Mouse (Mus musculus): Measurements from ENCODE around the gene Rtn4rl1.

Rtn4rl1 gene

DNA sequence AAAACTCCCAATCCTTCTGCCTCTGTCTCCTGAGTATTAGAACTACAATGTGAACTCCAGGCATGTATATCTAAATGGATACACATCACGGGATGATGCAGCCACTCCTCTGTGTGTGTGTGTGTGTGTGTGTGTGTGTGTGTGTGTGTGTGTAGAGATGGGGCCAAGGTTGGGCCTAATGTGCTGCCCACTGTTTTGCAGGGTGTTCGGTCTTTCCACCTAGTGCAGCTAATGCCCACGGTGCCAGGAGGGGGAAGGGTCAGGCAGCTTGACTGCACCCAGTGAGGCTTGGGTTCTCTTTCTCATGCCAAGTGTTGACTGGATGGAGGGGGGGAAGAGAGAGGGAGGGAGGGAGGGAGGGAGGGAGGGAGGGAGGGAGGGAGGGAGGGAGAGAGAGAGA is 19.3 kb downstream of the Rtn4rl1 start:
- no peak for DNase-seq (ENCODE audit: low read depth, low spot score)

DNA sequence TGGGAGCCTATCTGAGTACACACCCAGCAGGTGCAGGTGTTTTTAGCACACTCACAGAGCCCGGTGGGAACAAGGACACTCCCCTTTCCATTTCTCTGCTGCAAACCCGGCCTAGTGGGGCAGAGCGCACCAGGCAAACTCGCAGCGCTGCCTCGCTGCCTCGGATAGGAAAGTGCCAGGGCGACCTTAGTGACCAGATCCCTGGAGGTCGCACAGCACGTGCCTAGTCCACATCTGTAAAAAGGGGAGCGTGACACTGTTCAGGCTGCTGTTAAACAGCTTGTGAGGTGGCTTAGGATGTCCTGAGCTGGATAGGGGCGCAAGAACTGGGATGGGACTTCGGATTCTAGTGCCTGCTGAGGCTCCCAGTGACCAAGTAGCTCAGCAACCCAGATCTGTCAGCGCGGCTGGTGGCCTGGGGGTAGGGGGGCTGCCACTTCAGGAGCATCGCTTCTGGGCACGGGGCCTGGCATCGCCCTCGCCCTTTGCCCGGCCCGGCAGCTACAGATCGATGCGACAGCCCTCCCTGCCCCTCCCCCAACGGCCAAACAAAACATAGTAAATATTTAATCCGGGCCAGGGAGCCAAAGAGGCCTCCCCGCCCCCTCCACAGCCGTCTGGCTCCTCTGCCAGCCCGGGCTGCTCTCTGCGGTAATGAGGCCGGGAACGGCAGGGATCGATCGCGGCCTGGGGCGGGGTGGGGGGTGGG is 19.9 kb downstream of the Rtn4rl1 start:
- DNase-seq (ENCODE audit: low read depth, low spot score): peak; percentile 50

DNA sequence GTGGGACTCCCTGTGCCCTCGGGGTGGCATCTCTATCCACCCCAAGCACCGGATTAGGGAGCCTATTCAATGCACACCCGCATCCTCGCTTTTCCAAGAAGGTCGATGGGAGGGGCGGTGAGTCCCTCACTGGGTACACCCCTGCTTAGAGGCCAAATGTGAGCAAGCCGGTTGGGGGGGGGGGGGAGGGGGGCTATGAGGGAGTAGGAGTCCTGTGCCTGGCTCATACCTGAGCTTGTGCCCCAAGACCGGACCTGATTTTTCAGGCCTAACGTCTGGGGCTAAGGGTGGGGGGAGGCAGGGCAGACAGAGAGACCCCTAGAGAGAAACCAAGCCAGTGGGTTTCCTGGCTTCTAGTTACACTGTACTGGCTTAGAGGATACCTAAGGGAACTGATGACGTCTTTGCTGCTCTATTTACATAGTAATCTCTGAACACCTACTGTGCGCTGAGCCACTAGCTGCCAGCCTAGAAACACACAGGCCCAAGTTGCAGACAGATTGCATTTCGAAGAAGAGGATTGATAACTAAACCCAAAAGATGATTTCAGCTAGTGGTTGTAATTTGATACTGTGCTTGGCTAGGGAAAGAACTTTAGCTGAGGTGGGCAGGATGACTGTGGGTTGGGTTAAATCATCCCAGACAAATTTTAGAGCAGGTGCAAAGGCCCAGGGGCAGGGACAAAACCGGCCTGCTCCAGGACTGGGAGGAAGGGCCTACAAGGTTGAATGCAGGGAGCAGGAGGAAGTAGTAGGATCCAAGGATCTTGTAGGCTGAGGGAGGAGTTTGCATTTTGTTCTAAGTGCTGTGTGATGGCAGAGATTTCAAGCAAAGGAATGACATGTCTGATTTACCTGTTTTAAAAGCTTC is 20.7 kb downstream of the Rtn4rl1 start:
- DNase-seq (ENCODE audit: low read depth, low spot score): peak; percentile 68

DNA sequence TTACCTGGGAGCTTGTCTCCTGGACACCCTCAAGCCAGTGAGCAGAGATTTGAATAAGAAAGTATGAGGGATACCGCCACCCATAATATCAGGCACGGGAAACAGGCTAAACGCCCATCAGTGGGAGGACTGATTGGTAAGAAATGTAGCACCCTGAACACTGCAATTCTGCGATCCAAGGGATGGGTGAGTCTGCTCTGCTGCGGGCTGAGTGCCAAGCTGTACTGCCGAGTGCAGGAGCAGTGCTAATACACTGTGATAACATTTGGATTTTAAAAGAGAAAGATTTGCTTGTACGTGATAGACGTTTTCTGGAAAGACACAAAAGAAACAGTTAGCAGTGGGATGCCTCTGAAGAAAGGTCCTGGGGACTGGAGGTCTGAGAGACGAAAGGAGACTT is 26.5 kb downstream of the Rtn4rl1 start:
- DNase-seq (ENCODE audit: low read depth, low spot score): no peak

DNA sequence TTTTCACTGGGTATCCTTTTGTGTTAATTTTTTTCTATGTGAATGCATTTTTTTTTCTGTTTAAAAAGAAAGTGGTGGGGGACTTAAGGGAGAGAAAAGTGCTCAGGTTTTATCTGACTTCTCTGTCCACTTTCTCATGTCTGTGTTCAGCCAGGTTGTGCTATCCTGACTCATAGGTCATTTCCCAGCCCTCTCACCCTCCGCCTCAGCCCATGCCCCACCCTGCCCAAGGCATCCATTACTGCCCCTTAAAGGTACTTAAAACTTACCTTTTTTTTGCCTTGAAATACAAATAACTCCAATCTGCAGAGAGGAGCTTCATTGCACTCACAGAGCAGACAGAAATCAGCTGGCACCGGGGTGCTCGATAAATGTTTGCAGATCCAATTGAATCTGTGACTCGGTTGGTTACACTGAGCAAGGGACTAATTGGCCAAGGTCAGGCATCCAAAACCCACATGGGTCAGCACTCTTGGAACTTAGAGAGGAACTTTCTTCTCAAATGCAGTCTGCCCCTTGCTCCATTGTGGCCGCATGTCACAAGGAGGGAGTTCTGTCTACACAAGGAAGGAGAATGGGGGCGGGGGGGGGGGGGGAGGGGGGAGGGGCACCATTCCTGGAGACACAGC is 27.0 kb downstream of the Rtn4rl1 start:
- DNase-seq (ENCODE audit: low read depth, low spot score): no peak

DNA sequence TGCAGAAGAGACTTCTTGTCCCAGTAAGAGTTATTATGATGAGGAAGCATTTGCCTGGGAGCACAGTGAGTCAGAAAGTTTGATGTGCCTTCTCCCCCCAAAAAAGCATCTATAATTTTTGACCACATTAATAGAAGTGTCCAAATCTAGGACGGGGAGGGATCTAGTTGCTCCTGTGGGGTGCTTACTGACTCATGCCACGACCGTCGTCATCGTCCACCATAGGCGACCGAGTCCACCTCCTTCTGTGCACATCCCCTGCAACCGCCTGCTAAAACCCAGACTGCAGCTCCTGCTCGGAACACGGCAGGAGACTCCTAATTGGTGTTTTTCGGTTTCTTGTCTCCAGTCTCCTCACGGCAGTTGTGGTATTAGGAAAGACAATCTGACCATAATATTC is 30.5 kb downstream of the Rtn4rl1 start:
- no peak for DNase-seq (ENCODE audit: low read depth, low spot score)

DNA sequence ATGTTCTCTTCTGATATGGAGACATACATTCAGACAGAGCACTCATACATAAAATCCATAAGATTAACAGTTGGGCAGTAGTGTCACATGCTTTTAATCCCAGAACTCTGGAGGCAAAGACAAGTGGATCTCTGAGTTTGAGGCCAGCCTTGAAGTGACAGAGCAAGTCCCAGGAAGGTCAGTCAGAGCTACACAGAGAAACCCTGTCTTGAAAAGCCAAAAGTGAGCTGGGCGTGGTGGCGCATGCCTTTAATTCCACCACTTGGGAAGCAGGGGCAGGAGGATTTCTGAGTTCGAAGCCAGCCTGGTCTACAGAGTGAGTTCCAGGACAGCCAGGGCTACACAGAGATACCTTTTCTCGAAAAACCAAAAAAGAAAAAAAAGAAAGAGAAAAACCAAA is 31.3 kb downstream of the Rtn4rl1 start:
- DNase-seq (ENCODE audit: low read depth, low spot score): peak; percentile 63

DNA sequence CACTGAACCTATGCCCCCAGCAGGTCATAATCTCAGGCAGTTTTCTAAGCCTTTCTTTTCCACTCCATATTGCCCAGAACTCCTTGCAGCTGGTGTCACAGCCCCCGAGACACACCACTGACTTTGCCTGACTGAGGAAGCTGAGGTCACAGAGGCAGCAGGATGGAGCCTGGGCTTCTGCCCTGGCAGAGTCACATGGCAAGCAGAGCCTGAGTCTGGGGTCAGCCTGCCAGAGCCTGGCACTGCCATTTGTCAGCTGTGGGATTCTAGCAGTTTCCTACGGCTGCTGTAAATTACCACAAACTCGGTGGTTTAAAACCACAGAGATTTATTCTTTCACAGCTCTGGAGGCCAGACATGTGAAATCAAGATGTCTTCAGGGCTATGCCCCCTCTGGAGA is 34.0 kb downstream of the Rtn4rl1 start:
- no peak for DNase-seq (ENCODE audit: low read depth, low spot score)

DNA sequence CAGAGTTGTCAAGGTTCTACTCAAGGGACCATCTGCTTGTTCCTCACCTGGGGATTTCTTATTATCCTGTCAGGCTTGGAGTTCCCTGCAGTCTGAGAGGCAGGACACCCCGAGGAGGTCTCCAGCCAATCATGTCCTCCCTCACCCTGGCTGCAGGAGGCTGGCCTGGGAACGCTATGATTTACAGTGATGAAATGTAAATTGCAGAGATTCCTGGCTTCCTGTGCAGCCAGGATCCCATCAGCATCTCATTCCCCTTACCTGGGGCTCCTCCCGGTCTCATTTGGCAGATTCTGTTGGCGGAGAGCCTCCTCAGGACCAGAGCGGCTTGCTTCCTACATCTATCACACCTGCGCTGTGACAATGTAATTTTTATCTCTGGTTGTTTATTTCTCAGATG is 35.7 kb downstream of the Rtn4rl1 start:
- DNase-seq (ENCODE audit: low read depth, low spot score): no peak

DNA sequence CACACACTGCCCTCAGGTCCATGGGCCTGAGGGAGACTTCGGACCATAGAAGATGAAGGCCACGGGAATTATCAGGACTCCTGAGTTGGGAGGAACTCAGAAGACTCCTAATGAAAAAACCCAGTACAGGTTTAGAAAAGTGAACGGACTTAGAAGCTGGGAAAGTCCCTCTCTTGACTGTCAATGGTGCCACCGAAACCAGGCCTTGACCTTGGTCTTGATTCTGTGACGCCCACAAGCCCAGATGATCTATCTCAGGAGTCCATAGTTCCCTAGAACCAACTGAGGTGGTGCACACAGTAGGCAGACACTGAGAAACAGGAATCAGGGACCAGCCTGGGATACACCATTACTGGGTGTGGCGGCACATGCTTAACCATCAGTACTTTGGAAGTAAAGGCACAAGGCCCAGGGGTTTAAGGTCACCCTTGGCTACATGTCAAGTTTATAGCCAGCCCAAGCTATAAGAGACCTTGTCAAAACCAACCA is 36.7 kb downstream of the Rtn4rl1 start:
- no peak for DNase-seq (ENCODE audit: low read depth, low spot score)

DNA sequence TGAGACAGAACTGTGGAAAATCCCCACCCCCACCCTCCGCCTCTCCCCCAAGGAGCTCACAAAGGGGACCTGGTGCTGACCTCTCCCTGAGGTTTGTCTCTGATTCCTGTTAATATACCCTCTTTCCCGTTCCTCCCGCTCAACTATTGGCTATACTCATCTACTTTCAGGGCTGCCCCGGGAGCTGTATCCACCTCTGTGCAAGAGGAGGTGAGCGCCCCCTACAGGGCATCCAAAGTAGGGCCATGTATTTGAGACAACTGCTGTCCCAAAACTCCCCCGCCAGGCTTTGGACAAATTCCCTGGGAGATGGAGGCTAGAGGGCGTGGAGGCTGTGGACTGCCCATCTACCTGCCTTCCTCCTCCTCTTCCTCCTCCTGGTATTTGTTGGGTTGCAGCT is 38.2 kb downstream of the Rtn4rl1 start:
- DNase-seq (ENCODE audit: low read depth, low spot score): peak; percentile 92

DNA sequence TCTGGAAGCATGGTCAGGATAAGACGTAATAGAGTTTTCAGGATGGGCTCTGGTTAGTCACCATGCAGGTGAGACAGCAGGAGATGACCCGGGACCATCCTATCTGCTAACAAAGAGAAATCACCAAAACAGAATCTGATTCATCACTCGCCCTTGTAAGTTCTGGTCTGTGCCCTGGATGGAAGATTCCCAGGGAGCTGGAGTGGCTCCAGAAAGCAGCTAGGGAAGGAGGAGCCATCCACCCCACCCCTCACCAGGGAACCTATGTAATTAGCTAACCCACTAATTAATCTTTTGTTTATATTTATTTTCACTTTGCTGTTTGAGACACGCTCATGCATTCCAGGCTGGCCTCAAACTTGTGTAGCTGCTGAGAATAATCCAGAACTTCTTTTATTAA is 38.9 kb downstream of the Rtn4rl1 start:
- DNase-seq (ENCODE audit: low read depth, low spot score): no peak

DNA sequence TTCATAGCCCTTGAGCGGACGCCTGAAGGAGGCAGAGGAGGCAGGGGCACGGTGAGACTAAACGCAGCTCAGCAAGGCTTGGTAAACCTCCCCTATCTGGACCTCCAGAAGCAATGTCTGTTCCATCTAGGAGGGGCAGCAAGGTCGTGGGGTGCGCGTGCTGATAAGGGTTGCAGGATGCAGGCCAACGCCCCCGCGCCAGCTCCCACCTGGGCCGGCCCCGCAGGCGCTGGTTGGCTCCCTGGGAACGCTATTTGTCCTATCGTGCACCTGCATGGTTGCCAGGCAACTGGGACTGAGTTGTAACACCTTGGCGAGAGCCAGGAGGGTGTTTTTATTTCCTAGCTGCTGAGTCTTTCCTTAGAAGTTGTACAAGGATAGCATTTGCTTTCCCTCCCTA is 41.2 kb downstream of the Rtn4rl1 start:
- peak; percentile 62 for DNase-seq (ENCODE audit: low read depth, low spot score)

DNA sequence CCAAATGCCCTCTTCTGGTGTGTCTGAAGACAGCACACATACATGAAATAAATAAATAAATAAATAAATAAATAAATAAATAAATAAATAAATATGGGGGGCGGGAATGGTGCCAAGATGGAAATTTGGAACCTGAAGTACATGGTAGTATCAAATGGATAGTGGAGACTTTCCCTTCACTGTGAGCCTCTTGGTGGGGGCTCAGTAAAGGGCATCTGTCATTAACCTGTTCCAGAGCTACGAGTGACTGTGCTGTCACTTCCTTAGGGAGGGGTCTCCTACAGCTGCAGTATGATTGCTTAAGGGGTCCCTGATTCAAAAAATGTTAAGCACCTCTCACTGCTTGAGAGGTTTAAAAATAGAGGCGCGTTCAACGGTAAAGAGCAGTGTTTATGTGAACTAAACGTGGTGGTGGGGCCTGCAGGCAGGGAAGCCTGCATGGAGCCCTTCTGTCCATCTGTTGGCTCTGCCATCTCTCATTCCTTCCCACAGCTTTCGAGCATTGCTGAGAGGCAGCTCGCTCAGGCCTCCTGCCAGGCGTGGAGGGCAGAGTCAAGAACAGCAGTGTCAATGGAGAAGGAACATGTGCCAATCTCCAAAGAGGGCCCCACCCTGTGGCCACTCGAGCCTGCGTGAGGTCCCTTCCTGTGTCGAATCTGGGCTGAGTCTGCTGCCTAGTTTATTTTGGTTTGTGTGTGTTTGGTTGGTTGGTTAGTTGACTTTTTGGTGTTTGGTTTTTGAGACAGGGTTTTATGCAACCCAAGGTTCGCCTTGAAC is 46.8 kb downstream of the Rtn4rl1 start:
- no peak for DNase-seq (ENCODE audit: low read depth, low spot score)

DNA sequence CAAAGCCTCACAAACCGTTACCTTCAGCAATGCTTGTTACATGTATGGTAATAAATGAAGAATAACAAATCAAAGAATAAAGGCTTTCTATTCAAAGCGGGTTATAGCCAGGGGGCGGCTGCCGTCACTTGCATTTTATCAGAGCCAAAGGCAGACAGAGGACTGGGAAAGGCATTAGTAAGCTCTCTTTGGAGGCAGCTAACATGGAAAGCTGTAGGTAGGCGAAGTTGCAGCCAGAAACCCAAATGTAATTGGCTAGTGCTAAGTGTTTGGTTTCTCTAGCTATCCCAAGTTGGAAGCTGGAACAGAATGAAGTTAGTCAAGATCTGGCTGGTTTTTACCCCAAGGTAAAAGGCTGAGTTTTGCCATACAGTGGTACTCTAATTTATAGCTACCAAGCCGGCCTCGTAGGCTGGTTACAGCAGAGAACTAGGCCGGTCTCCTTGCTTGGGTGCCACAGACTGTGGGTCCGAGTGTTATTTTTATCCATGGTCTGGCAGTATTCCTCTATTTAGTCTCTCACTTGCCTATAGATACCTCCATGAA is 49.2 kb downstream of the Rtn4rl1 start:
- DNase-seq (ENCODE audit: low read depth, low spot score): no peak

DNA sequence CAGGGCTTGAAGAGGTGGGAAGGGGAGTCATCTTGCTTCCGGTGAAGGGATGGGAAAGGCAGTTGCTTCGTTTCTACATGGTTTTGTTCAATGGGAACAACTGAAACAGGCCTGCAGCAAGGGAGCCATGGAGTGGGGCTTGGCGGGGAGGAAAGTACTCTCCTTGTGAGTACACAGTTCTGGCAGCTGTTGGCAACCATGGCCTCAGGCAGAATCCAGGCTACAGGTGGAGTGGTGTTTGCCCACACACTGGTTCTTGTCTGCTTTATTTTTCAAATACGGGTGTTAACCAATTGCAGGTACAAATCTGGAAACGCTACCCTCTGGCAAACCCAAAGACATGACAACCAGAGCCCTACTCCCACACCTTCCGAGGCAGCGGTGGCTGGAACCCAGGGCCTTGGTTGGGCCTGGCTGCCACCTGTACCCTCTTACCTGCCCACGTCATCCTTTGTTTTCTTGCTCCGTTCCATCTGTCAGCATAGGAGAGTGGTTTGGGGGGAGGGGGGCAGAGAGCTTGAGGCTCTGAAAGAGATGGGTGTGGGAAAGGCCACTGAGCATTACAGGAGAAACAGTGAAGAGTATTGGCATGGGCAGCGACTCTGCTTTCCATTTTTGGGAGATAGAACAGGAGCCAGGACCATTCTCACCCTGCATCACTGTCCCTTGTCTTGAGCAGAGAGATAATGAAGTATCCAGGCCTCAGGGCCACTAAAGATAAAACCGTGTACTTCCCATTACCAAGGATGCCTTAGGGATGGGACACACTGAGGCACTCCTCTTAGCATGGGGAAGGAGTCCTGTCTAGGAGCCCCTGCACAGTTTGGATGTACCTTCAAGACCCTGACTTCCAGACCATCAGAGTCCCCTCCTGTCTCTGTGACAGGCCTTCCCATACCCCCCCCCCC is 51.0 kb downstream of the Rtn4rl1 start:
- DNase-seq (ENCODE audit: low read depth, low spot score): no peak

DNA sequence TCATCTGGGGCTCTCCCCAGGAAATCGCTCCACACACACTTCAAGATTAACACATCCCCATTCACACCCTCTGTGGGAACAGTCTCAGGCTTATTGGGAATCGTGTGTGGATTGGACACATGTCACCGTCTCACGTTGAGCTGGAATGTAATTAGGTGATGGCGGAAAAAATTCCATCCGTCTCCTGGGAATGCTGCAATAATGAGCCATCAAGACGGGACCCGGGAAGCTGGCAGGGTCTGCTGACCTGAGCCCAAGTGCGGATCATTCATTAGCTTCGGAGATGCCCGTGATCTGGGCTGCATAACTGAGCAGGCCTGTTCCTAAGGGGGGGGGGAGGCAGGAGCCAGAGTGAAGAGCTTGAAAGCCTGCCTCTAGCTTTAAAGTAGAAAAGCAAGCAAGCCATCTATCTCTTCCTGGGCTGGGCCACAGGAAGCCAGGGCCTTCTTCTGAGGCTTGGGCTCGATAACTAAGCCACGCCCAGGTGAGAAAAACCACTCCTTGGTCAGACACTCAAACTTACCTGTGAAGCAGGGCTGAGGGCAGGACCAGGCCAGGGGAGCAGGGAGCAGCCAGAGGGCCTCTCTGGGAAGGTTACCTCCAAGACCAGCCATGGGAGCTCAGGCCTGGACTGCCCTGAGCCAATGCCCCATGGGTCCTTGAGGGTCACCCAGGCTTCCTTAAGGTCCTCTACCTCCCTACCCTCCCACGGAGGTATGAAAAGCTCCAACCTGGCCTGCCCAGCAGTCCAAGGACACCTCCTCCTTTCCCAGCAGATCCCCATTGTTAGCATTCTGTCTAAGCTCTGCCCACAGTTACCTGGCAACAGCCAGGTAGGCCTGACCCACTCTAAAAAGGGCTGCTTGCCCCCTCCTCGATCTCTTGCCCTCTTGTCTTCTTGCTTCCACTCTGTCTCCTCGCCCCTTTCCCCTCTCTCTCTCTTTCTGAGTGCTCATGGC is 52.1 kb downstream of the Rtn4rl1 start:
- DNase-seq (ENCODE audit: low read depth, low spot score): no peak

DNA sequence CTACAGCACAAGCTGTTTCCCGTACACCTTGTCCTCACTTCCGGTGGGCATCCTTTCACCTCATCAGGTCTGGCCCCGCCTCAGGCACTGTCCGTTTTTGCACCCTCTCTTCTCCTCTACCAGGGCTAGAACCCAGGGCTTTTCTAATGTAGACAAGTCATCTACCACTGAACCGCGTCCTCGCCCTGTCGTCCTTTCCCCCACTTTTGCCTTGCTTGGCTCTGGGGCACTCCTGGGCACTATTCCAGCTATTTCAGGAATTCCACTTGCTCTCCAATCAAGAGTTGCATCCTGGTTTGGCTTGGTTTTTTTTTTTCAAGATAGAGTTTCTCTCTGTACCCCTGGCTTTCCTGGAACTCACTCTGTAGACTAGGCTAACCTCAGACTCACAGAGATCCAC is 53.0 kb downstream of the Rtn4rl1 start:
- no peak for DNase-seq (ENCODE audit: low read depth, low spot score)

DNA sequence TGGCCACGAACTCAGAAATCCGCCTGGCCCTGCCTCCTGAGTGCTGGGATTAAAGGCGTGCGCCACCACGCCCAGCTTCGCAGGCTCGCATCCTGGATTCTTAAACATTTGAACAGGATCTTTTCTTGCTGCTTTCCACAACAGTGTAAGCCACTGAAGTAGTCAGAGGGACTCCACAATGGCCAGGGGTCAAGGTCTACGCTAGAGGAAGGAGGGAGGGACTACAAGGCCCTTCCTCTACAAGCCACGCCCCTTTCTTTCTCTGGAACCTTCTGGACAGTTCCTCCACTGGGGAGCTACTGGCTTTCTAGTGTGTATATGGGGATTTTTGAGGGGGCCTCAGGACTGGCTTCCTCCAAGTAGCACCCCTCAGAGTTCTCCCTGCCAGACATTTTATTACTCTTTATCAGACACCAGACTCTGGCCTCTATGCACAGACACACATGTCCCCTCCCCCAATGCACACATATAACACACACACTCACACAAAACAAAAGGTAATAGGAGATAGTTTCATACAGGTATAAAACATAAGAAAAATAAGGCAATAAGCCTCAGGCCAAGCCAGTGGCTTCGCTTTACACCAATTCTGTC is 53.7 kb downstream of the Rtn4rl1 start:
- DNase-seq (ENCODE audit: low read depth, low spot score): peak; percentile 75
